Mouse (Mus musculus) layer of hippocampus, adult 9-10 months (tissue): ENCODE measurements at regions not wholly inside any gene's neighbourhood (a gene's known extent, or its start where the extent isn't known, plus 50 kb on each side); places are given as distances from the start of the nearest gene placed in this dataset.

Experiments used
- DNase-seq: peaks from one replicate; pipeline ENCODE4 v3.0.0; 2022; ENCODE audit warnings: low spot score

GRCm38 (mm10) chr6:19547589-19547988 is 681.5 kb downstream of the Ankrd7 start:
- no peak for DNase-seq

- DNase-seq, result peak; percentile 7
Measured at GRCm38 (mm10) chr6:19551932-19552331, 685.8 kb downstream of the Ankrd7 start.

DNA sequence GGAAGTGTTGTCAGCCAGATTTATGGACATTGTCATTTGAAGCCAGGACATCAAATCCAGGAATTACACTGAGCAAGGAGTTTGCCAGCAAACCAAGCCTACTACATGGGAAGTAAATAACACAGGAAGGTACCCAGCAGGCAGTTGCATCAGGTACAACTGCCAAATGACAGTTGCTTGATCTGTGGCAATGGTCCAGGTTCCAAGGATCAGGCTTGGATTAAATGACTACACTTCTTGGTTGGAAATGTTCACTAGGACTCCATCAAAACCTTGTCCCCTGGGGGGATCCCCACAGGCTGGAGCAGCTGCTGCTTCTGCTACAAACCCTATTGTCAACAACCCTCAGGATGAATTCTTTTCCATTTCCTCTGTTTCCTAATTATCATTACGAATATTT is 713.3 kb downstream of the Ankrd7 start:
- DNase-seq, result no peak

DNA sequence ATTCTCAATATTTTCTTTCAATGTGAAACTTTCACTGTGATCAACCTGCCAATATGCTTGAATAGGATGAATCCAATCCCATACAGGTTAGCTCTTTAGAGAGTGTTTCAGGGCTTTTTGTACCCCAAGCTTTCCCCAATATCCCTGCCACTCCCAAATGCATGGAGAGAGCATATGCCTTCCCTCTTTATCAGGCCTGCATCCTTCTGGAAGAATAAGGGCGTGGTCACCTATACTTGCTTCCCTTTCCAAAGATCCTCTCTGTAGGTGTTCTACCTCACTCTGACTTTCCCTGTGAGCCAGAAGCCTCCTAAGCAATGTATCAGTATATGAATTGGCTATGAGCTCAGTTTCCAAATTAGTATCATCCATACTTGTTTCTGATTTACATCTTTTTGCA is 713.8 kb downstream of the Ankrd7 start:
- DNase-seq, result no peak
